Mouse (Mus musculus): ENCODE measurements around the gene Vmn2r-ps159. TPM values are rescaled to one million over a fixed set of nuclear protein-coding genes. Genes with fewer than 3 reads are reported as not detected.
"Not testable (repeated sequence)": the region's sequence is repeated elsewhere in the genome, so short reads cannot be mapped to it uniquely, and the experiment has no call there.

The Vmn2r-ps159 gene
- not detected for total RNA-seq (2021)
- long read RNA-seq, experiment 1, result 0 reads
- long read RNA-seq, experiment 2, result 0 reads

- not testable (repeated sequence) for DNase-seq (ENCODE audit: low spot score in 2 of 2)
Observed at GRCm38 (mm10) chr4:156330803-156331202, at the start of gene Vmn2r-ps159. TSS of gene Vmn2r-ps159 (plus strand) at chr4:156331103.

- not testable (repeated sequence) for DNase-seq (ENCODE audit: low spot score in 2 of 2)
Observed at GRCm38 (mm10) chr4:156341601-156342504, 10.9 kb downstream of the Vmn2r-ps159 start.

- DNase-seq (ENCODE audit: low spot score in 2 of 2), result no peak
Observed at GRCm38 (mm10) chr4:156342569-156343325, 11.8 kb downstream of the Vmn2r-ps159 start.

- DNase-seq (ENCODE audit: low spot score in 2 of 2), result no peak
Observed at GRCm38 (mm10) chr4:156343332-156343731, 12.4 kb downstream of the Vmn2r-ps159 start.

- not testable (repeated sequence) for DNase-seq (ENCODE audit: low spot score in 2 of 2)
Observed at GRCm38 (mm10) chr4:156356756-156357437, 26.0 kb downstream of the Vmn2r-ps159 start.

Other genes with a start within 250 kb of the Vmn2r-ps159 start
- gene 9430015G10Rik, start 221.1 kb upstream of the Vmn2r-ps159 start, total RNA-seq (2021), result 10 to 100 TPM; 23.8 to 26.6 TPM
- under 1 TPM; 0.55 to 0.65 TPM for gene Rnf223, start 200.6 kb upstream of the Vmn2r-ps159 start, total RNA-seq (2021)
- gene Agrn, start 133.6 kb upstream of the Vmn2r-ps159 start, total RNA-seq (2021), result 100 to 1,000 TPM; 209 to 213 TPM
- under 1 TPM; 0.55 to 0.76 TPM for gene Isg15, start 130.3 kb upstream of the Vmn2r-ps159 start, total RNA-seq (2021)
- 1 to 10 TPM; 6.5 to 6.7 TPM for gene AW011738, start 127.8 kb upstream of the Vmn2r-ps159 start, total RNA-seq (2021)
- under 1 TPM; 0.25 to 0.33 TPM for gene Perm1, start 115.2 kb upstream of the Vmn2r-ps159 start, total RNA-seq (2021)
- gene Plekhn1, start 96.2 kb upstream of the Vmn2r-ps159 start, total RNA-seq (2021), result 10 to 100 TPM; 37.7 to 38.4 TPM
- 10 to 100 TPM; 60.7 to 61.1 TPM for gene Noc2l, start 95.1 kb upstream of the Vmn2r-ps159 start, total RNA-seq (2021)
- 1 to 10 TPM; 2.7 to 5.3 TPM for gene Samd11, start 75.4 kb upstream of the Vmn2r-ps159 start, total RNA-seq (2021)